Mouse (Mus musculus) kidney, adult 2 months (tissue): ENCODE measurements around the gene Rin2. TPM values are rescaled to one million over a fixed set of nuclear protein-coding genes. Genes with fewer than 3 reads are reported as not detected.

Source experiments
- DNase-seq: peaks from one replicate; pipeline ENCODE4 v3.0.0; 2021
- H3K27ac ChIP-seq: fragments of 200-500 bp; 2 replicates; pipeline ENCODE4 v1.5.1; 2012; ENCODE audit warnings: low read depth, low read length, control low read depth, inconsistent platforms; ENCODE audit not compliant: insufficient read depth
- H3K27me3 ChIP-seq: fragments of 200-500 bp; replicated peaks from 2 replicates; pipeline ENCODE4 v1.6.1; 2012; ENCODE audit warnings: mild to moderate bottlenecking, moderate library complexity, low read length, inconsistent platforms; ENCODE audit not compliant: control insufficient read depth, insufficient read depth
- H3K36me3 ChIP-seq: fragments of 200-500 bp; 2 replicates; pipeline ENCODE4 v1.6.1; 2012; ENCODE audit warnings: mild to moderate bottlenecking, moderate library complexity, low read length, inconsistent platforms; ENCODE audit not compliant: control insufficient read depth, insufficient read depth
- H3K4me1 ChIP-seq: fragments of 200-500 bp; 2 replicates; pipeline ENCODE4 v1.6.1; 2011; ENCODE audit warnings: low read length; ENCODE audit not compliant: control insufficient read depth, insufficient read depth
- H3K4me3 ChIP-seq: fragments of 200-500 bp; 2 replicates; pipeline ENCODE4 v1.5.1; 2011; ENCODE audit warnings: mild to moderate bottlenecking, low read depth, low read length, control low read depth; ENCODE audit not compliant: insufficient read depth
- CTCF ChIP-seq: fragments of 200-500 bp; conservative IDR thresholded peaks from 2 replicates; pipeline ENCODE4 v1.5.1; 2011; ENCODE audit warnings: low read depth, mild to moderate bottlenecking, control low read depth, low read length, moderate library complexity, mixed read lengths; ENCODE audit not compliant: insufficient read depth, insufficient read length
- POLR2A ChIP-seq: fragments of 200-500 bp; IDR thresholded peaks from one replicate; pipeline ENCODE4 v1.6.1; 2011; ENCODE audit warnings: low read depth, low read length, control low read depth
- WGBS: fragments of 180-500 bp; shearing (Covaris S2); methylation state at CpG from one replicate; pipeline ENCODE4 v1.1.7; 2018; 5-methylcytosine and 5-hydroxymethylcytosine counted together
- polyA plus RNA-seq: library from polyadenylated mRNA; depleted of rRNA; stranded (reverse); fragments of >200 nt; gene quantifications from 2 replicates; pipeline ENCODE4 v1.2.3, GENCODE M21; 2012; rRNA removed

Rin2 gene
- polyA plus RNA-seq, 1 experiment, result 18.8 TPM

DNA sequence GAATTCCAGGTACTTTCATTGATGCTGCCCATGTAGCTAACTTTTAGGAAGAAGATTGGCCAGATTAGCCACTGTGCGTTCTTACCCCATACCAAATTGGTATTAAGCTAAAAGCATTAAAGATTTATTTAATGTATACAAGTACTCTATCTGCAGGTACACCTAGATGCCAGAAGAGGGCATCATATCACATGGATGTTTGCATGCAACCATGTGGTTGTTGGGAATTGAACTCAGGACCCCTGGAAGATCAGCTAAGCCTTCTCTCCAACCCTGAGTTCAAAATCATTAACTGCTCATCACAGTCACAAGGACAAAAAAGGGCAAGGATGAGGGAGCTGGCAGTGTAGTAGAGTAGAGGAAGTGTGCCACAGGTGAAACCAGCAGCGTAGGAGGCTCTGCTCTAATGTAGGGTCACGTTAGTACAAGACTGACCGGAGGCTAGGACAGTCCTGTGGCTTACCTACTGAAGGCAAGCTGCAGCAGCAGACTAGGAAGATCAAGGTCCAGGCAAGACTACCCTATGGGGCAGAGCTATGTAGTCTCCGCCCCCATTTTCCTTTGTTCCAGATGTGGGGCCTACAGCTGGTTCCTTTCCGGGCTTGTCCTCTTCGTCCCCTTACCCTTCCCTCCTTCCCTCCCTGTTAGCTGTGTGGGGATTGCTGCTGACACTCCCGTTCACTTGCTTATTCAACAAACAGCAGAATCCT is 246.1 kb downstream of the Rin2 start:
- H3K4me1 ChIP-seq, result no peaks in the 10 kb centered on the region
- peaks cover 8% of the 10 kb centered on the region for H3K36me3 ChIP-seq
- WGBS, result 80% methylated on average over 8 of the region's 8 CpGs
- no peaks in the 10 kb centered on the region for H3K27me3 ChIP-seq
- H3K27ac ChIP-seq, result no peak overlapping the region
- DNase-seq, result no peak
- no peak overlapping the region for H3K4me3 ChIP-seq
- TF ChIP-seq POLR2A, result no peak
- TF ChIP-seq CTCF, result no peak

DNA sequence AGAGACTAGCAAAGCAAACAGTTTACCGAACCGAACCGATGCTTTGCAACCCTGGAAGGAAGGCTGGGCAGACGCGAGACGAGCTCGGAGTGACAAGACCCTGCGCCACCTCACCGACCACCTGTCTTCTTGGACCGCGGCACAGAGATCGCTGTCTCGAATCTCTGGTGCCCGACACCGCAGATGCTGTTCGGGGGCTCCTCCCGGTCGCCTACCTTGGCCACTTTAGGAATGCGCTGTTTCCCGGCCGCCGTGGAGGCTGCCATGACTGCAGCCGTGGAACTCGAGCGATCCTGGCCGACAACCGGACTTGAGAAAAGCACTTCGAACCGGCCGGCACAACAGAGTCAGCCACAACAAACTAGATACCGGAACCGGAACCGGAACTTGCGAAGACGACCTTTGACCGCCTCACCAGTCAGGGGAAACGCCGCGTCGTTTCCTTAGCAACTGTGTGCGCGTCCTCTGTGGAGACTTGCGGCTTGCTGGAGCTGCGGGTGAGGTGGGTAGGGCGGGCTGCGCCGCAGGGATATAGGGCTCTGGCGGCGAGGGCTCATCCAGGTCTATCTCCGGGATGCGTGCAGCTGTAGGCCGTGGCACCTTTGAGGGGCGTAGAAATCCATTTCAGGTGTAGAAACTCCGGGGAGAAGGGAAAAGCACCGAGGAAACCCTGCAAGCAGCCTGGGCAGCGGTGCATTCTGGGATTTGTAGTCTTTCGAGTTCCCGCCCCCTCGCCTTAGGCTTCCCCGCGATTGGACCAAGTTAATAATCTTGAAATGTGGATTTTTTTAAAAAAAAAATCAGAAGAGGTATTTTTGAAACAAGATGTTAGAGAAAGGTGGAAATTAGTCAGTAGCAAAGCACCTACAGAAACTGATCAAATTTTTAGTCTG is 259.6 kb downstream of the Rin2 start, which contains the start of the genes Cfap61 and Crnkl1:
Gene Cfap61, plus strand, starts transcription at position 446 of the 893 bp plus-strand sequence.
Gene Crnkl1, minus strand, starts transcription at position 676 of the 893 bp plus-strand sequence.
- DNase-seq, result peak; percentile 97
- Histone ChIP-seq H3K4me1 (0 out of 2 replicates have a peak, but pooled peaks cover 2% of the 10 kb centered on the region), H3K27me3 (no peaks in the 10 kb centered on the region), H3K4me3 (peak within 1 kb of the TSS; percentile 95), H3K36me3 (no peaks in the 10 kb centered on the region; the same call in 1 of the 2 replicates), H3K27ac (no peak within 1 kb of the TSS; the same call in 1 of the 2 replicates)
- under 1% methylated on average over 61 of the region's 61 CpGs for WGBS
- TF ChIP-seq POLR2A (no peak), CTCF (no peak)

DNA sequence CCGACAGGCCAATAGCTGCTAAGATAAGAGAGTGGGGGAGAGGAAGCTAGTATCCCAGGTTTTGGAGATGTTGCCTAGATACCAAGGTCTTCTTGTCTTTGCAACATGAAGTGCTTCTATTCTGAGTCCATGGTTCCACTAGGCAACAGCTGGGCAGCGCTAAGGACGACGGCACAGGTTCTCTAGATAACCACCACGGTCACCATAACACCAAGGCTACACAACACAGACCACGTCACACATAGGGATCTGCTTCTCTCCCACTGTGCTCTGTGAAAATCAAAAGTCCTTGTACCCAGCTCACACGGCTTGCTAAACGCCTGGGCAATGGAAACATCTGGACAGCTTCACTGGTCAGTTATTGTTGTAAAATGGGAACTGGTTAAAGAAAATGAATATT is 262.0 kb downstream of the Rin2 start:
- Histone ChIP-seq H3K4me3 (no peak overlapping the region), H3K36me3 (no peaks in the 10 kb centered on the region), H3K4me1 (0 out of 2 replicates have a peak, but pooled peaks cover 2% of the 10 kb centered on the region), H3K27ac (no peak overlapping the region), H3K27me3 (no peaks in the 10 kb centered on the region)
- DNase-seq, result no peak
- TF ChIP-seq POLR2A, result no peak
- no peak for TF ChIP-seq CTCF
- WGBS, result 85% methylated on average over 8 of the region's 8 CpGs

Other genes with a start within 250 kb of the Rin2 start
- 33.9 and 43.7 TPM in 2 replicates for gene Naa20, start 226.9 kb downstream of the Rin2 start, polyA plus RNA-seq